In the genomic region with DNA sequence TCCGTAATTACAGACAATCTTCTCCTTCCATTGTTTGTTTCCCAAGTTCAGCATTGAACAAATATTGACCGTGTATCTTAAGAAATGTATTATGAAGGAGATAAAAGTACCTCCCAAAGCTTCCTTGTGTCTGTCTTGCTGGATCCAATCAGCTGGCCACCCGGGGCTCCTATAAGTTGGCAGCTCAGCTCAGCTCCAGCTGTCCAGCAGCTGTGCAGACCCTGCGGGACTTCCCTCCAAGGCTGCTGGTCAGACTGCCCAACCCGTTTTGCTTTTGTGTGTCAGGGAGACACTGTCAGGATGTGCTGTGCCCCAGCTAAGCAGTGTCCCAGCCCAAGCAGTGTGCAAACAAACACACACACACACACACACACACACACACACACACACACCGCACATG, we compare ENCODE assay signal across 10 mouse cellular contexts.
"Had no signal": no experiment of that assay in that cellular context is flagged by ENCODE, and none has a peak within 500 bp of the region (broad histone marks: within the 10 kb centered on the region; RNA-seq: fewer than 3 reads in every experiment).

No protein-coding gene starts in this region.

- H3K4me3 ChIP-seq: left cerebral cortex, adult 2 months; liver, embryonic 13.5 days; stomach, embryonic 15.5 days had no signal

- H3K36me3 ChIP-seq: liver, embryonic 13.5 days; stomach, embryonic 15.5 days had no signal

- DNase-seq: kidney, adult 18-20 months; kidney, postnatal 36 days; layer of hippocampus, postnatal 36 days; liver, embryonic 13.5 days; lung, postnatal 36 days; midbrain, embryonic 14.5 days; thymus, postnatal 25 days had no signal

- H3K4me1 ChIP-seq: liver, embryonic 13.5 days; stomach, embryonic 15.5 days had no signal

- H3K27me3 ChIP-seq: liver, embryonic 13.5 days; stomach, embryonic 15.5 days had no signal

- H3K27ac ChIP-seq: kidney, postnatal 0 days; left cerebral cortex, adult 2 months; liver, embryonic 13.5 days; stomach, embryonic 15.5 days had no signal
